ENCODE assay signal across 6 mouse cellular contexts in the genomic region with DNA sequence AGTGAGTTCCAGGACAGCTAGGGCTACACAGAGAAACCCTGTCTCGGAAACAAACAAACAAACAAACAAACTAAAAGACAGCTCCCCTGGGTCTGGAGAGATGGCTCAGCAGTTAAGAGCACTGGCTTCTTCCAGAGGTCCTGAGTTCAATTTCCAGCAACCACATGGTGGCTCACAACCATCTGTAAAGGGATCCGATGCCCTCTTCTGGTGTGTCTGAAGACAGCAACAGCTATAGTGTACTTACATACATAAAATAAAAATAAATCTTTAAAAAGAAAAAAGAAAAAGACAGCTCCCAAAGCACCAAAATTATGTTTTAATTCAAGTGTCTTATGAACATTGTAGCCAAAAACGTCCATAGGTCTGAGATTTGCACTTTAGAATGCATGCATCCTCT. TPM values are rescaled to one million over a fixed set of nuclear protein-coding genes. Genes with fewer than 3 reads are reported as not detected.
DNase-seq lines count a peak whose midpoint lies in the region; ATAC-seq and TF ChIP-seq lines count a peak whose summit lies in the region.
"Not testable (repeated sequence)": the region's sequence is repeated elsewhere in the genome, so short reads cannot be mapped to it uniquely, and the experiment has no call there.

No protein-coding gene starts in this region.

- not testable (repeated sequence) for H3K27ac ChIP-seq in CH12.LX (ENCODE audit: insufficient read depth, low read depth); heart, adult 2 months; intestine, postnatal 0 days (ENCODE audit: low read depth, low read length); left cerebral cortex, adult 2 months; stomach, postnatal 0 days (replicated peaks)

- not testable (repeated sequence) for H3K9me3 ChIP-seq in CH12.LX (replicated peaks; ENCODE audit: low read length); intestine, postnatal 0 days (ENCODE audit: control insufficient read depth); stomach, postnatal 0 days (ENCODE audit: control insufficient read depth, low read length)

- not testable (repeated sequence) for TF ChIP-seq POLR2A in CH12.LX (IDR thresholded peaks at IDR 0.05; ENCODE audit: low read depth, low read length); heart, adult 2 months (IDR thresholded peaks at IDR 0.05; ENCODE audit: insufficient read depth, low read depth, low read length)

- not testable (repeated sequence) for H3K4me2 ChIP-seq in CH12.LX (ENCODE audit: insufficient read depth, low read depth, poor library complexity, severe bottlenecking); intestine, postnatal 0 days (replicated peaks; ENCODE audit: low read depth); stomach, postnatal 0 days (replicated peaks; ENCODE audit: low read depth)

- 87% methylated on average over 3 of the region's 3 CpGs for WGBS in heart, adult 2 months
- 85% methylated on average over 3 of the region's 3 CpGs for WGBS in intestine, postnatal 0 days
- 83% methylated on average over 3 of the region's 3 CpGs for WGBS in stomach, postnatal 0 days

- ATAC-seq in Patski; intestine, postnatal 0 days; stomach, postnatal 0 days (ENCODE audit: low FRiP score, low TSS enrichment): not testable (repeated sequence)

- H3K4me1 ChIP-seq in CH12.LX (ENCODE audit: control insufficient read depth in 1 of 2, insufficient read depth in 2 of 2); heart, adult 2 months (ENCODE audit: control insufficient read depth, insufficient read depth, low read length); intestine, postnatal 0 days (replicated peaks; ENCODE audit: control insufficient read depth, insufficient read depth, low read length); stomach, postnatal 0 days (replicated peaks; ENCODE audit: control insufficient read depth, insufficient read depth): not testable (repeated sequence)

- not testable (repeated sequence) for H3K79me2 ChIP-seq in CH12.LX (replicated peaks; ENCODE audit: control insufficient read depth, extremely low read depth, insufficient read depth, poor library complexity, severe bottlenecking); heart, adult 2 months (replicated peaks; ENCODE audit: control insufficient read depth, insufficient read depth, low read length)

- TF ChIP-seq CTCF in CH12.LX (conservative IDR thresholded peaks at IDR 0.05 in 1 of 2, IDR thresholded peaks at IDR 0.05 in 1 of 2; ENCODE audit: low read depth in 2 of 2, low read length in 2 of 2) (peak in 1 of 2 experiments; percentile 48; a peak in 2 of 4 replicates), Patski (IDR thresholded peaks at IDR 0.05) (peak; percentile 55)
- TF ChIP-seq CTCF in heart, adult 2 months (IDR thresholded peaks at IDR 0.05) = peak; percentile 43
- peak; percentile 12; the same call in 1 of the 2 replicates for TF ChIP-seq CTCF in intestine, postnatal 0 days (IDR thresholded peaks at IDR 0.05; ENCODE audit: low read depth)
- TF ChIP-seq CTCF in left cerebral cortex, adult 2 months (IDR thresholded peaks at IDR 0.05) = peak; percentile 27; the same call in 1 of the 2 replicates
- peak; percentile 32 for TF ChIP-seq CTCF in stomach, postnatal 0 days (IDR thresholded peaks at IDR 0.05; ENCODE audit: low read depth)

- POLR2A ChIA-PET in Patski (lab: Charles Lee) = interaction anchor here (2.1 kb wide), 1 partner anchor 141 kb away, joined by 9 read pairs; no protein-coding TSS in a partner anchor

- not testable (repeated sequence) for DNase-seq in CH12.LX (ENCODE audit: extremely low read depth); Patski (ENCODE audit: low read depth, low spot score); heart, adult 2 months; left cerebral cortex, adult 2 months (ENCODE audit: extremely low spot score in 1 of 2, low spot score in 2 of 2); stomach, postnatal 0 days (ENCODE audit: low spot score)

- not testable (repeated sequence) for H3K36me3 ChIP-seq in CH12.LX (replicated peaks in 1 of 2; ENCODE audit: control insufficient read depth in 1 of 2, insufficient read depth in 1 of 2, low read length in 1 of 2); heart, adult 2 months (ENCODE audit: control insufficient read depth, insufficient read depth, low read length); intestine, postnatal 0 days (ENCODE audit: control insufficient read depth, insufficient read depth); stomach, postnatal 0 days (ENCODE audit: control insufficient read depth, insufficient read depth, low read length)

- H3K9ac ChIP-seq in CH12.LX (ENCODE audit: insufficient read depth, low read depth); heart, adult 2 months (ENCODE audit: low read depth, low read length); intestine, postnatal 0 days (ENCODE audit: low read depth, low read length); stomach, postnatal 0 days (ENCODE audit: low read length): not testable (repeated sequence)

- in situ Hi-C loops in CH12.LX (cut with MboI; ENCODE audit: low pct_ligation_motif_present, low pct_unique_long_range_greater_than_20kb, low sequenced_read_pairs) = loop anchor here (5.0 kb wide), 1 partner anchor 138 kb away; no protein-coding TSS in a partner anchor
- in situ Hi-C loops in Patski (cut with MboI; ENCODE audit: low pct_unique_long_range_greater_than_20kb) = loop anchor here (5.0 kb wide), 2 partner anchors 138 to 218 kb away; no protein-coding TSS in a partner anchor

- dilution Hi-C loops in CH12.LX (cut with MboI; ENCODE audit: extremely low pct_ligation_motif_present, extremely low pct_unique_long_range_greater_than_20kb, low sequenced_read_pairs) = loop anchor here (25.0 kb wide), 1 partner anchor 133 kb away; a partner anchor contains a TSS

- not testable (repeated sequence) for TF ChIP-seq EP300 in CH12.LX (IDR thresholded peaks at IDR 0.05; ENCODE audit: low read length); heart, adult 2 months (IDR thresholded peaks at IDR 0.05; ENCODE audit: insufficient read depth, low read depth, low read length); stomach, postnatal 0 days (optimal IDR thresholded peaks at IDR 0.05)

- not testable (repeated sequence) for H3K4me3 ChIP-seq in CH12.LX (replicated peaks in 1 of 3; ENCODE audit: low read depth in 2 of 3, low read length in 2 of 3, poor library complexity in 1 of 3); heart, adult 2 months; intestine, postnatal 0 days (ENCODE audit: low read depth, low read length); left cerebral cortex, adult 2 months; stomach, postnatal 0 days (ENCODE audit: low read depth, low read length)

- CTCF ChIA-PET in Patski (lab: Charles Lee) = interaction anchor here (0.6 to 4.9 kb wide), 10 partner anchors 31 to 227 kb away, joined by 3 to 58 read pairs (median 8); no protein-coding TSS in a partner anchor

- H3K27me3 ChIP-seq in CH12.LX (replicated peaks) = peaks cover 75% of the 10 kb centered on the region
- H3K27me3 ChIP-seq in Patski; heart, adult 2 months (ENCODE audit: control insufficient read depth, insufficient read depth, low read length); stomach, postnatal 0 days (ENCODE audit: control insufficient read depth, insufficient read depth, low read length): not testable (repeated sequence)
- H3K27me3 ChIP-seq in intestine, postnatal 0 days (replicated peaks; ENCODE audit: control insufficient read depth, insufficient read depth, low read length) = peaks cover 23% of the 10 kb centered on the region

- intact Hi-C loops in heart, adult 2 months (cut with DNase I) = loop anchor here (2.0 kb wide), 2 partner anchors 221 to 229 kb away; no protein-coding TSS in a partner anchor
- intact Hi-C loops in left cerebral cortex, adult 2 months (cut with DNase I) = loop anchor here (2.0 kb wide), 2 partner anchors 137 to 221 kb away; no protein-coding TSS in a partner anchor

- not testable (repeated sequence) for TF ChIP-seq RAD21 in CH12.LX (IDR thresholded peaks at IDR 0.05; ENCODE audit: low read depth, low read length)

TF ChIP-seq in CH12.LX, 34 proteins besides CTCF, POLR2A, EP300 and RAD21:
- peak; percentile 17 for TF ChIP-seq SMC3 (IDR thresholded peaks at IDR 0.05; ENCODE audit: low read depth, low read length)

RNA-seq across cellular contexts. Expression of a gene that starts 8.5 kb away (rescaled TPM):
- total RNA-seq in CH12.LX (2012; rRNA removed) (216 and 227 TPM in 2 replicates), CH12.LX (2014; rRNA removed) (185 and 213 TPM in 2 replicates)
- polyA plus RNA-seq in CH12.LX (2012; ENCODE audit: insufficient read length, low read depth) (233 and 262 TPM in 2 replicates), Patski (2021) (105 TPM)
- total RNA-seq in heart, adult 2 months (2021) = 100 to 1,000 TPM; 303 to 314 TPM
- polyA plus RNA-seq in heart, adult 2 months (2012; rRNA removed) = 121 and 142 TPM in 2 replicates
- polyA plus RNA-seq in intestine, postnatal 0 days (2015; fragmentation: Nextera tagmentation; extraction: Ambion mirVana) = 54.1 and 59.1 TPM in 2 replicates
- total RNA-seq in left cerebral cortex, adult 2 months (2021) = 10 to 100 TPM; 66.4 to 71.1 TPM
- 54.7 and 55.4 TPM in 2 replicates for polyA plus RNA-seq in stomach, postnatal 0 days (2015; fragmentation: Nextera tagmentation; extraction: Ambion mirVana)
